Mouse (Mus musculus): ENCODE results near the gene Padi6.

DNA sequence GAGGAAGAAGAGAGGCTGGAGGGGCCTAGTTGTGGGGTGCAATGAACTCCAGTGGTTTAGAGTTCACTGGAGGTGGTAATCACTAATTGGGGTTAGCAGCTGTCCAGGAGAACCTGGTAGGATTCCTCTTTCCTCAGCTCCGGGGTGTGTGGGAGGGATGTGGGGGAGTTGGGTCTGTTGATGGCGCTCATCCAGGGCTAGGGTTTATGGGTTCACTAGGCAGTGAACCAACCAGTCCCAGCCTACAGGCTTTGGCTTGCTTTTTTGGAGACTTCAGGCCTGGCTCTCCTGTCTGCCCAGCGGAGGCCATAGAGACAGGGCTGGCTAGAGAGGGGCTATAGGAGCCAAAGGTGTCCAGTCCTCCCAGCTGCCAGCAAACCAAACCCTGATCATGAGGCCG is 47.5 kb upstream of the Padi6 start:
- TF ChIP-seq CTCF (IDR thresholded peaks at IDR 0.05; ENCODE audit: borderline replicate concordance, insufficient read depth, low read length) (no peak), POLR2A (IDR thresholded peaks at IDR 0.05; ENCODE audit: low read depth, low read length) (no peak)
